Mouse (Mus musculus) c-Kit-positive CD71-negative TER-119-negative erythroid progenitor cells, embryonic 14.5 days (primary cell): ENCODE data around the gene Oprl1.

Experiments
- DNase-seq: peaks from one replicate; pipeline ENCODE4 v3.0.0-alpha.2; 2013; ENCODE audit warnings: low read depth

The Oprl1 gene

GRCm38 (mm10) chr2:181693339-181694280, 21.2 kb upstream of the Oprl1 start, which contains the start of gene Rgs19:
Rgs19 (minus strand) TSS chr2:181693977.
- DNase-seq, result peak; percentile 74

GRCm38 (mm10) chr2:181694581-181694980, 20.2 kb upstream of the Oprl1 start:
- DNase-seq, result no peak

- no peak for DNase-seq
Measured at GRCm38 (mm10) chr2:181695776-181696175, 19.0 kb upstream of the Oprl1 start.

- DNase-seq, result no peak
Measured at GRCm38 (mm10) chr2:181696801-181697420, 17.9 kb upstream of the Oprl1 start.

- DNase-seq, result no peak
Measured at GRCm38 (mm10) chr2:181698241-181698640, 16.6 kb upstream of the Oprl1 start, which contains the start of gene Lkaaear1. Lkaaear1 (minus strand) TSS chr2:181698442.

GRCm38 (mm10) chr2:181706668-181707067, 8.1 kb upstream of the Oprl1 start:
- DNase-seq, result no peak

- DNase-seq, result no peak
Measured at GRCm38 (mm10) chr2:181713749-181714148, 1.1 kb upstream of the Oprl1 start.

- DNase-seq, result no peak
Measured at GRCm38 (mm10) chr2:181715382-181715781, 566 bp downstream of the Oprl1 start.

- no peak for DNase-seq
Measured at GRCm38 (mm10) chr2:181716991-181717390, 2.2 kb downstream of the Oprl1 start.

- DNase-seq, result no peak
Measured at GRCm38 (mm10) chr2:181720061-181720460, 5.2 kb downstream of the Oprl1 start.

- no peak for DNase-seq
Measured at GRCm38 (mm10) chr2:181721200-181721599, 6.4 kb downstream of the Oprl1 start.

GRCm38 (mm10) chr2:181722213-181722612, 7.4 kb downstream of the Oprl1 start:
- peak; percentile 6 for DNase-seq

- DNase-seq, result no peak
Measured at GRCm38 (mm10) chr2:181727659-181728262, 12.9 kb downstream of the Oprl1 start.

- DNase-seq, result no peak
Measured at GRCm38 (mm10) chr2:181730051-181730450, 15.2 kb downstream of the Oprl1 start.

GRCm38 (mm10) chr2:181752626-181753025, 37.8 kb downstream of the Oprl1 start:
- no peak for DNase-seq

- DNase-seq, result no peak
Measured at GRCm38 (mm10) chr2:181758147-181758725, 43.4 kb downstream of the Oprl1 start.

GRCm38 (mm10) chr2:181759041-181759440, 44.2 kb downstream of the Oprl1 start:
- DNase-seq, result no peak

GRCm38 (mm10) chr2:181763006-181763830, 48.4 kb downstream of the Oprl1 start, which contains the start of gene Myt1:
Myt1 (plus strand) TSS chr2:181763332.
- no peak for DNase-seq

- no peak for DNase-seq
Measured at GRCm38 (mm10) chr2:181763886-181764527, 49.2 kb downstream of the Oprl1 start.

GRCm38 (mm10) chr2:181764600-181764999, 49.8 kb downstream of the Oprl1 start:
- peak; percentile 12 for DNase-seq

- no peak for DNase-seq
Measured at GRCm38 (mm10) chr2:181765251-181765650, 50.4 kb downstream of the Oprl1 start.
